Mouse (Mus musculus): ENCODE measurements around the gene Gtf2a1l. TPM values are rescaled to one million over a fixed set of nuclear protein-coding genes. Genes with fewer than 3 reads are reported as not detected.

The Gtf2a1l gene
- polyA plus RNA-seq, 1 experiment: not detected

- H3K4me3 ChIP-seq (ENCODE audit: insufficient read depth, poor library complexity, severe bottlenecking): no peak overlapping the region
- no peaks in the 10 kb centered on the region for H3K27me3 ChIP-seq (ENCODE audit: control insufficient read depth, insufficient read depth, insufficient read length)
- no peaks in the 10 kb centered on the region for H3K79me2 ChIP-seq (ENCODE audit: control insufficient read depth, insufficient read depth)
- H3K36me3 ChIP-seq (ENCODE audit: control insufficient read depth, insufficient read depth): no peaks in the 10 kb centered on the region
- no peaks in the 10 kb centered on the region for H3K79me3 ChIP-seq (ENCODE audit: low read depth)
- TF ChIP-seq USF1 (IDR thresholded peaks at IDR 0.05; ENCODE audit: low read depth) (no peak), CEBPB (IDR thresholded peaks at IDR 0.05; ENCODE audit: low read depth) (no peak), MAX (IDR thresholded peaks at IDR 0.05) (no peak), CTCF (IDR thresholded peaks at IDR 0.05; ENCODE audit: control insufficient read depth, insufficient read depth, insufficient read length) (no peak), MYOD1 (IDR thresholded peaks at IDR 0.05; ENCODE audit: control insufficient read depth, insufficient read length, low read depth) (no peak), FOSL1 (IDR thresholded peaks at IDR 0.05; ENCODE audit: insufficient read depth, low read length, poor library complexity, severe bottlenecking) (no peak), MYOG (IDR thresholded peaks at IDR 0.05; ENCODE audit: control insufficient read depth, extremely low read depth, insufficient read length) (no peak)
- no peak overlapping the region for H3ac ChIP-seq (ENCODE audit: control insufficient read depth, insufficient read length, low read depth)
Measured at GRCm38 (mm10) chr17:88675310-88676309, 7.2 kb downstream of the Gtf2a1l start.

DNA sequence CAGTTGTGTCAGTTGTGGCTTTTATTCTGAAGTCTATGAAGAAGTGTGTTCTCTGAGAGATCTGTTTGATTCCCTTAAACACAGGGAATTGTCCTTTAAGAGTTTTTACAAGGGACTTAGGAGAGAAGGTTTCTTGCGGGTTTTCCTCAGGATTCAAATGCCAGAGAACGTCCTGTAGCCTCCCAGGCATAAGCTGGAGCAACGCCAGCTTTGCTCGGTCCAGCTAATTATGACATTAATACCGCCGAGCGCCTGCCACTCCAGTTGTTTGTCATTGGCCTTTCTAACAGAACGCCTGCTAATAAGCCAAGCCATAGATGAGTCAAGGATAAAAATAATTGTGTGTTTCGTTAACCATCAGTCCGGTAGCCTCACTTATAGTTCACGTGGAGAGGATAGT, 19.8 kb downstream of the Gtf2a1l start:
- Histone ChIP-seq H3K79me3 (ENCODE audit: low read depth) (no peaks in the 10 kb centered on the region), H3K4me3 (ENCODE audit: insufficient read depth, poor library complexity, severe bottlenecking) (no peak overlapping the region), H3K27me3 (ENCODE audit: control insufficient read depth, insufficient read depth, insufficient read length) (no peaks in the 10 kb centered on the region), H3K36me3 (ENCODE audit: control insufficient read depth, insufficient read depth) (no peaks in the 10 kb centered on the region), H3ac (ENCODE audit: control insufficient read depth, insufficient read length, low read depth) (no peak overlapping the region), H3K79me2 (ENCODE audit: control insufficient read depth, insufficient read depth) (no peaks in the 10 kb centered on the region)
- no peak for TF ChIP-seq MYOG (IDR thresholded peaks at IDR 0.05; ENCODE audit: control insufficient read depth, extremely low read depth, insufficient read length)
- TF ChIP-seq MAX (IDR thresholded peaks at IDR 0.05): no peak
- no peak for TF ChIP-seq USF1 (IDR thresholded peaks at IDR 0.05; ENCODE audit: low read depth)
- TF ChIP-seq CTCF (IDR thresholded peaks at IDR 0.05; ENCODE audit: control insufficient read depth, insufficient read depth, insufficient read length): no peak
- TF ChIP-seq MYOD1 (IDR thresholded peaks at IDR 0.05; ENCODE audit: control insufficient read depth, insufficient read length, low read depth): no peak
- TF ChIP-seq FOSL1 (IDR thresholded peaks at IDR 0.05; ENCODE audit: insufficient read depth, low read length, poor library complexity, severe bottlenecking): no peak
- no peak for TF ChIP-seq CEBPB (IDR thresholded peaks at IDR 0.05; ENCODE audit: low read depth)

DNA sequence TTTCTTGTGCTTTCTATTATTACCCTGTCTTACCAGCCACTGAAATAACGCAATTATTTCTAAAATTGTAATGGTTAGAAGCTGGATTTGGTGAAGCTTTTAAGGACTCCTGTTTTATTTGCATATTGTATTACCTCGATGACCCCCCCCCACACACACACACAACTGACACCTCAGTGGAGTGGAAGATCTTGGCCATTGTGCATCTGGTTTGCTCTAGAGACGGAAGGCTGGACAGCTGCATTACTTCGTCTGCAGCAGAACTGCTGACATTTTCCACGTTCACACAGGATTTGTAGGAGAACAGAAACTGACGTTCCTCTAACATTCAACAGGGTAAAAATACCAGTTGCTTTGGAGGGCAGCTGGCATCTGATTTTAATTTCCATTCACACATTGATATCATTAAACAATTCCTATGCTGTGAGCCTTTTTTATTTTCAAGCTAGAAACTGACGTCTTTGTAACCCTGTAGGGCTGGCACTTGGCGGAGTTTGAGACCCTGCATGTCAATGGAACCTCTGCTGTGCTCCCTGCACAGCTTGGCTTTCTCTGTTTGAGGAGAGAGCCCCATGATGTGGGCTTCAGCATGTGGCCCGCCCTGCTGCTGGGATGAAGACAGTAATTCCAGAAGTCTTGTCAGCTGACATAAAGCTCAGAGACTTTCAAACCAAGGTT, 28.3 kb downstream of the Gtf2a1l start:
- no peaks in the 10 kb centered on the region for H3K79me3 ChIP-seq (ENCODE audit: low read depth)

GRCm38 (mm10) chr17:88700901-88701300, 32.4 kb downstream of the Gtf2a1l start:
- TF ChIP-seq USF1 (IDR thresholded peaks at IDR 0.05; ENCODE audit: low read depth) (no peak), MYOD1 (IDR thresholded peaks at IDR 0.05; ENCODE audit: control insufficient read depth, insufficient read length, low read depth) (no peak), MYOG (IDR thresholded peaks at IDR 0.05; ENCODE audit: control insufficient read depth, extremely low read depth, insufficient read length) (no peak), CTCF (IDR thresholded peaks at IDR 0.05; ENCODE audit: control insufficient read depth, insufficient read depth, insufficient read length) (no peak), FOSL1 (IDR thresholded peaks at IDR 0.05; ENCODE audit: insufficient read depth, low read length, poor library complexity, severe bottlenecking) (no peak), CEBPB (IDR thresholded peaks at IDR 0.05; ENCODE audit: low read depth) (no peak), MAX (IDR thresholded peaks at IDR 0.05) (no peak)
- Histone ChIP-seq H3ac (ENCODE audit: control insufficient read depth, insufficient read length, low read depth) (no peak overlapping the region), H3K79me2 (ENCODE audit: control insufficient read depth, insufficient read depth) (no peaks in the 10 kb centered on the region), H3K36me3 (ENCODE audit: control insufficient read depth, insufficient read depth) (no peaks in the 10 kb centered on the region), H3K27me3 (ENCODE audit: control insufficient read depth, insufficient read depth, insufficient read length) (no peaks in the 10 kb centered on the region), H3K79me3 (ENCODE audit: low read depth) (no peaks in the 10 kb centered on the region), H3K4me3 (ENCODE audit: insufficient read depth, poor library complexity, severe bottlenecking) (no peak overlapping the region)

More for the DNA sequence above, 28.3 kb downstream of the Gtf2a1l start:
- Histone ChIP-seq H3K36me3 (ENCODE audit: control insufficient read depth, insufficient read depth) (no peaks in the 10 kb centered on the region), H3K79me2 (ENCODE audit: control insufficient read depth, insufficient read depth) (no peaks in the 10 kb centered on the region), H3K4me3 (ENCODE audit: insufficient read depth, poor library complexity, severe bottlenecking) (no peak overlapping the region), H3K27me3 (ENCODE audit: control insufficient read depth, insufficient read depth, insufficient read length) (no peaks in the 10 kb centered on the region), H3ac (ENCODE audit: control insufficient read depth, insufficient read length, low read depth) (no peak overlapping the region)
- TF ChIP-seq MYOD1 (IDR thresholded peaks at IDR 0.05; ENCODE audit: control insufficient read depth, insufficient read length, low read depth) (no peak), FOSL1 (IDR thresholded peaks at IDR 0.05; ENCODE audit: insufficient read depth, low read length, poor library complexity, severe bottlenecking) (no peak), CEBPB (IDR thresholded peaks at IDR 0.05; ENCODE audit: low read depth) (no peak), CTCF (IDR thresholded peaks at IDR 0.05; ENCODE audit: control insufficient read depth, insufficient read depth, insufficient read length) (no peak), USF1 (IDR thresholded peaks at IDR 0.05; ENCODE audit: low read depth) (no peak), MYOG (IDR thresholded peaks at IDR 0.05; ENCODE audit: control insufficient read depth, extremely low read depth, insufficient read length) (no peak), MAX (IDR thresholded peaks at IDR 0.05) (no peak)

DNA sequence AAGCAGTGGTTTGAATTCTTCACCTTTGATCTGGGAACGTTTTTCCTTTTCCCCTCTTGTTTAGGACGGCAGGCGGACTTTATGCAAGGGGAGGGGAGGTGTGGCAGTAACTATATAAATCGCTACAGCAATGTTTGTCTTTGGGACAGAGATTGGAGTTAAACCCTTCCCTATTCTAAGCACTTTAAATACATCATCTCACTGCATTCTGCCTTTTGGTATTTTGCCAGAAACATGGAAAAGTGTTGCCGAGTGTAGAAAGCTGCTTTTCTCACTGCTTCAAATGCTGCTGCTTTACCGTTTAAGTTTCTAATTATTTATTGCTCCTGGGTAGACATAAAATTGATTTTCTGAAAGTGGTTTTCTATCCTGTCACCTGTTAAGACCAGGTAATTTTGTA, 33.9 kb downstream of the Gtf2a1l start:
- Histone ChIP-seq H3K36me3 (ENCODE audit: control insufficient read depth, insufficient read depth) (no peaks in the 10 kb centered on the region), H3K79me2 (ENCODE audit: control insufficient read depth, insufficient read depth) (no peaks in the 10 kb centered on the region), H3ac (ENCODE audit: control insufficient read depth, insufficient read length, low read depth) (no peak overlapping the region), H3K4me3 (ENCODE audit: insufficient read depth, poor library complexity, severe bottlenecking) (no peak overlapping the region), H3K79me3 (ENCODE audit: low read depth) (no peaks in the 10 kb centered on the region), H3K27me3 (ENCODE audit: control insufficient read depth, insufficient read depth, insufficient read length) (no peaks in the 10 kb centered on the region)
- TF ChIP-seq FOSL1 (IDR thresholded peaks at IDR 0.05; ENCODE audit: insufficient read depth, low read length, poor library complexity, severe bottlenecking): no peak
- no peak for TF ChIP-seq MAX (IDR thresholded peaks at IDR 0.05)
- no peak for TF ChIP-seq CTCF (IDR thresholded peaks at IDR 0.05; ENCODE audit: control insufficient read depth, insufficient read depth, insufficient read length)
- no peak for TF ChIP-seq CEBPB (IDR thresholded peaks at IDR 0.05; ENCODE audit: low read depth)
- TF ChIP-seq USF1 (IDR thresholded peaks at IDR 0.05; ENCODE audit: low read depth): no peak
- no peak for TF ChIP-seq MYOD1 (IDR thresholded peaks at IDR 0.05; ENCODE audit: control insufficient read depth, insufficient read length, low read depth)
- TF ChIP-seq MYOG (IDR thresholded peaks at IDR 0.05; ENCODE audit: control insufficient read depth, extremely low read depth, insufficient read length): no peak

Data from C2C12 (cell line).